Mouse (Mus musculus) liver, adult 2 months (tissue): ENCODE results near the gene Ppp1r9a.

Source experiments
- CTCF ChIP-seq: fragments of 200-500 bp; IDR thresholded peaks from 2 replicates; pipeline ENCODE4 v1.5.1; 2011; ENCODE audit warnings: low read depth, low read length, control low read depth
- POLR2A ChIP-seq: fragments of 200-500 bp; IDR thresholded peaks from 2 replicates; pipeline ENCODE4 v1.6.1; 2011; ENCODE audit warnings: low read length, control low read depth; ENCODE audit not compliant: insufficient read depth; ENCODE audit errors: extremely low read depth

DNA sequence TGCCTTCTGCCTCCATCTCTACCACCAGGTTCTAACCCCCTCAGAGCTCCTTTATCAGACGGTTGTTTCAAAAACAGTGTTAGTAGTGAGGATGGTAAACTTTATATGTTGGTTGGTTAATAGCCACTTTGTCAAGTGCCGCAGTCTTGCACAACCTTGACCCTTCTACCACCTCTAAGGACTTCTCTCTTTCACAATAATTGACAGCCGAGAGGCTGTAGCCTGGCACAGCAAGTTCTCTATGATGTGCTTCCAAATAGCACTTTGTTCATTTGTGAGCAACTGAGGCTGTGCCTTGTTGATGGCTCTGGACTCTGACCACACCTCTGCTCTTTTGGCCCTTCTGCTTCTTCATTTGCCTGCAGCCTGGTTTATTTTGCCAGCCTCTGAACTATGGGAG, 297.2 kb downstream of the Ppp1r9a start:
- TF ChIP-seq CTCF, result no peak
- TF ChIP-seq POLR2A, result no peak
